Comparison of ENCODE assay signal across 10 mouse cellular contexts in genomic region chr8:111740994-111741393, GRCm38 (mm10). TPM values are rescaled to one million over a fixed set of nuclear protein-coding genes. Genes with fewer than 3 reads are reported as not detected.
A peak's percentile ranks its signal among the peaks of the same experiment; 100 is the strongest.
DNase-seq lines count a peak whose midpoint lies in the region; ATAC-seq and TF ChIP-seq lines count a peak whose summit lies in the region.
"Had no signal": no experiment of that assay in that cellular context is flagged by ENCODE, and none has a peak within 500 bp of the region (broad histone marks: within the 10 kb centered on the region; RNA-seq: fewer than 3 reads in every experiment).

No protein-coding gene starts in this region.

- TF ChIP-seq CTCF in hindbrain, postnatal 0 days (IDR thresholded peaks at IDR 0.05; ENCODE audit: low read depth) = no peak

- WGBS in heart, embryonic 13.5 days = 63% methylated on average over 8 of the region's 8 CpGs
- 77% methylated on average over 8 of the region's 8 CpGs for WGBS in embryonic facial prominence, embryonic 15.5 days
- 78% methylated on average over 8 of the region's 8 CpGs for WGBS in hindbrain, postnatal 0 days
- WGBS in midbrain, embryonic 13.5 days = 84% methylated on average over 8 of the region's 8 CpGs

- H3K27me3 ChIP-seq in heart, embryonic 13.5 days (replicated peaks) = no peaks in the 10 kb centered on the region
- H3K27me3 ChIP-seq in embryonic facial prominence, embryonic 15.5 days = no peaks in the 10 kb centered on the region
- H3K27me3 ChIP-seq in hindbrain, postnatal 0 days (ENCODE audit: insufficient read depth, low read length) = no peaks in the 10 kb centered on the region
- H3K27me3 ChIP-seq in midbrain, embryonic 13.5 days = no peaks in the 10 kb centered on the region

- H3K9ac ChIP-seq in heart, embryonic 13.5 days = peak overlapping the region; percentile 48
- H3K9ac ChIP-seq in embryonic facial prominence, embryonic 15.5 days = no peak overlapping the region
- H3K9ac ChIP-seq in hindbrain, postnatal 0 days (replicated peaks; ENCODE audit: low read length) = no peak overlapping the region
- peak overlapping the region; percentile 39 for H3K9ac ChIP-seq in midbrain, embryonic 13.5 days (replicated peaks)
- H3K9ac ChIP-seq: liver, embryonic 14.5 days had no signal

- ATAC-seq in heart, embryonic 13.5 days (ENCODE audit: extremely low read depth, insufficient number of reproducible peaks, low FRiP score, low TSS enrichment) = no peak
- ATAC-seq in embryonic facial prominence, embryonic 15.5 days (ENCODE audit: insufficient number of reproducible peaks, low FRiP score, low TSS enrichment, low read depth) = no peak
- no peak for ATAC-seq in hindbrain, postnatal 0 days
- no peak for ATAC-seq in midbrain, embryonic 13.5 days
- no peak for ATAC-seq in megakaryocyte-erythroid progenitor cell, adult 5-6 weeks (replicated peaks; ENCODE audit: low FRiP score, low TSS enrichment, poor library complexity, severe bottlenecking)

- H3K36me3 ChIP-seq in heart, embryonic 13.5 days = no peaks in the 10 kb centered on the region
- H3K36me3 ChIP-seq in embryonic facial prominence, embryonic 15.5 days = no peaks in the 10 kb centered on the region
- no peaks in the 10 kb centered on the region for H3K36me3 ChIP-seq in hindbrain, postnatal 0 days (ENCODE audit: insufficient read depth, low read length)
- no peaks in the 10 kb centered on the region for H3K36me3 ChIP-seq in midbrain, embryonic 13.5 days

- 0 out of 2 replicates have a peak overlapping the region, but pooled peaks have one; percentile 1 for H3K27ac ChIP-seq in heart, embryonic 13.5 days (replicated peaks)
- H3K27ac ChIP-seq in embryonic facial prominence, embryonic 15.5 days (replicated peaks) = 0 out of 2 replicates have a peak overlapping the region, but pooled peaks have one; percentile 76
- no peak overlapping the region; the same call in 1 of the 2 replicates for H3K27ac ChIP-seq in hindbrain, postnatal 0 days
- peak overlapping the region; percentile 25; the same call in 1 of the 2 replicates for H3K27ac ChIP-seq in midbrain, embryonic 13.5 days
- H3K27ac ChIP-seq: liver, embryonic 14.5 days had no signal

- H3K9me3 ChIP-seq in heart, embryonic 13.5 days = no peaks in the 10 kb centered on the region
- no peaks in the 10 kb centered on the region for H3K9me3 ChIP-seq in embryonic facial prominence, embryonic 15.5 days (replicated peaks)
- no peaks in the 10 kb centered on the region for H3K9me3 ChIP-seq in hindbrain, postnatal 0 days (ENCODE audit: low read length)
- H3K9me3 ChIP-seq in midbrain, embryonic 13.5 days = no peaks in the 10 kb centered on the region

- H3K4me3 ChIP-seq in heart, embryonic 13.5 days = no peak overlapping the region
- no peak overlapping the region for H3K4me3 ChIP-seq in embryonic facial prominence, embryonic 15.5 days (replicated peaks)
- H3K4me3 ChIP-seq in hindbrain, postnatal 0 days (ENCODE audit: low read length) = no peak overlapping the region
- H3K4me3 ChIP-seq in midbrain, embryonic 13.5 days (replicated peaks) = peak overlapping the region; percentile 97

- H3K4me2 ChIP-seq in heart, embryonic 13.5 days = peak overlapping the region; percentile 35
- no peak overlapping the region for H3K4me2 ChIP-seq in embryonic facial prominence, embryonic 15.5 days (replicated peaks)
- H3K4me2 ChIP-seq in hindbrain, postnatal 0 days (ENCODE audit: low read depth, low read length) = peak overlapping the region; percentile 74
- peak overlapping the region; percentile 69 for H3K4me2 ChIP-seq in midbrain, embryonic 13.5 days (replicated peaks)

- DNase-seq in heart, adult 9 months (ENCODE audit: low spot score in 2 of 2) = no peak
- DNase-seq in hindbrain, postnatal 0 days (ENCODE audit: low spot score) = no peak
- no peak for DNase-seq in urinary bladder, postnatal 10 days (ENCODE audit: low spot score)
- no peak for DNase-seq in urinary bladder, postnatal 25 days (ENCODE audit: low spot score)
- DNase-seq: retina, postnatal 1 day had no signal

- peaks cover 89% of the 10 kb centered on the region for H3K4me1 ChIP-seq in heart, embryonic 13.5 days
- H3K4me1 ChIP-seq in embryonic facial prominence, embryonic 15.5 days = peaks cover 76% of the 10 kb centered on the region
- peaks cover 58% of the 10 kb centered on the region for H3K4me1 ChIP-seq in hindbrain, postnatal 0 days (ENCODE audit: insufficient read depth, low read length)
- peaks cover 89% of the 10 kb centered on the region for H3K4me1 ChIP-seq in midbrain, embryonic 13.5 days (replicated peaks)

RNA-seq across cellular contexts. Expression of gene Bcar1, which starts 2.6 kb away (rescaled TPM):
- 40.2 and 43.4 TPM in 2 replicates for polyA plus RNA-seq in heart, embryonic 13.5 days (2015; fragmentation: Nextera tagmentation; extraction: Ambion mirVana)
- 31.9 and 40.2 TPM in 2 replicates for polyA plus RNA-seq in embryonic facial prominence, embryonic 15.5 days (2015; fragmentation: Nextera tagmentation; extraction: Ambion mirVana)
- total RNA-seq in hindbrain, postnatal 0 days (2014; rRNA removed) = 93.6 and 100 TPM in 2 replicates
- polyA plus RNA-seq in hindbrain, postnatal 0 days (2015; fragmentation: Nextera tagmentation; extraction: Ambion mirVana) = 42.6 and 48.8 TPM in 2 replicates
- polyA plus RNA-seq in midbrain, embryonic 13.5 days (2015; fragmentation: Nextera tagmentation; extraction: Ambion mirVana) = 48.7 and 55.0 TPM in 2 replicates
- 0.17 TPM in 1 of 2 replicates, not detected in the other for total RNA-seq in megakaryocyte-erythroid progenitor cell, adult 5-6 weeks (2014; fragmentation: Nextera tagmentation)
- not detected in 2 replicates for total RNA-seq in megakaryocyte-erythroid progenitor cell, adult 5-6 weeks (2017)

RNA-seq across cellular contexts. Expression of gene Ctrb1, which starts 50.2 kb away (rescaled TPM):
- polyA plus RNA-seq in heart, embryonic 13.5 days (2015; fragmentation: Nextera tagmentation; extraction: Ambion mirVana) = 1.9 TPM in 1 of 2 replicates, not detected in the other
- 0.32 TPM in 1 of 2 replicates, not detected in the other for polyA plus RNA-seq in embryonic facial prominence, embryonic 15.5 days (2015; fragmentation: Nextera tagmentation; extraction: Ambion mirVana)
- not detected in 2 replicates for total RNA-seq in hindbrain, postnatal 0 days (2014; rRNA removed)
- not detected in 2 replicates for polyA plus RNA-seq in hindbrain, postnatal 0 days (2015; fragmentation: Nextera tagmentation; extraction: Ambion mirVana)
- 1.6 and 2.2 TPM in 2 replicates for polyA plus RNA-seq in midbrain, embryonic 13.5 days (2015; fragmentation: Nextera tagmentation; extraction: Ambion mirVana)
- total RNA-seq in megakaryocyte-erythroid progenitor cell, adult 5-6 weeks (2014; fragmentation: Nextera tagmentation) = not detected in 2 replicates
- total RNA-seq in megakaryocyte-erythroid progenitor cell, adult 5-6 weeks (2017) = not detected in 2 replicates

Comparison
In these comparisons a context has a peak if more than half of its experiments do, and no peak if none do; other contexts are left out.
1. H3K9ac ChIP-seq: peak in heart, embryonic 13.5 days (single experiment) and midbrain, embryonic 13.5 days (single experiment); none in embryonic facial prominence, embryonic 15.5 days (single experiment) and hindbrain, postnatal 0 days (single experiment).